Mouse (Mus musculus) lung, postnatal 0 days (tissue): ENCODE data around the gene Fyco1.
A peak's percentile ranks its signal among the peaks of the same experiment; 100 is the strongest.

ENCODE experiments used
- CTCF ChIP-seq: IDR thresholded peaks from 2 replicates; pipeline ENCODE4 v1.5.1; 2016; ENCODE audit warnings: antibody characterized with exemption, mild to moderate bottlenecking
- EP300 ChIP-seq: IDR thresholded peaks from 2 replicates; pipeline ENCODE4 v1.6.1; 2016; ENCODE audit warnings: antibody characterized with exemption, mild to moderate bottlenecking, control low read depth

- TF ChIP-seq EP300 (0 out of 2 replicates have a peak, but pooled peaks have one; percentile 33), CTCF (no peak)
Observed at GRCm38 (mm10) chr9:123852449-123853390, 1.0 kb upstream of the Fyco1 start.
